ENCODE assay signal across 1 mouse cellular context in the genomic region with DNA sequence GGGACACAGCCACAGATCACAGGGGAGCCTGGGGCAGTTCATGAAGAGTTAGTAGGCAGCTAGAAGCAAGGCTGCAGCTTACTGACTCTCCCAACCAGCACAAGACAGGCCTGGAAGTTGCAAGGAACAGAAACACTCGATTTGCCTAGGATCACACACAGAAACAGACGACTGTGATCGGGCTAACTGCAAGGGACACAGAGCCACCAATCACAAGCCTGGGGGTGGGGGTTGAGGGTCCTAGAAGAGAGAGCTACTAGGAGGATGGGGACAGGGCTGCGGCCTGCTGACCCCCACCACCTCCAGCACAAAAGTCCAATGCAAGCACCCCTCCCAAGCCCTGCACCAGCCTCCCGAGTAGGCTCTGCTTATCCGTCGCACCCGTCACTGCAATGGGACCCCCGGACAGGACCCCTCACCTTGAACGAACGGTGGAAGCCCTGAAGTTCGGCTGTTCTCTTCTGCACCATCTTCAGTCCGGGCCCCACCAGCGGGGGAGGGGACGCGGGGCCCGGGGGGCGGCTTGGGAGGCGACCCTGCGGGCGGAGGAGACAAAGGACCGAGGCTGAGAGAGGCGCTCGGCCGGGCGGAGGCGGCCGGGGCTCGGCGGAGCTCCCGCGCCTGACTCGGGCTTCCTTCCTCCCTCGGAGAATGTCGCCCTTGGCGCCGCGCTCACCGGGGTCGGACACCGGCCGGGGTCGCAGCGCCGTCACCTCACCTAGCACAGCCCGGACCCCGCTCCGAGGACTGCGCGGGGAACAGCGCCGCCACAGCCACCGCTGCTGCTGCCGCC.
TF ChIP-seq lines count a peak whose summit lies in the region.

No protein-coding gene starts in this region.

TF ChIP-seq in myocyte, 11 proteins besides CTCF, POLR2A, EP300 and RAD21 (continued from another document):
- no peak for TF ChIP-seq POLR2AphosphoS2 (IDR thresholded peaks at IDR 0.05; ENCODE audit: insufficient read length, low read depth)
- TF ChIP-seq MAX (IDR thresholded peaks at IDR 0.05; ENCODE audit: low read depth), result no peak
- no peak for TF ChIP-seq E2F4 (IDR thresholded peaks at IDR 0.05; ENCODE audit: insufficient read depth)
- TF ChIP-seq MYOG (IDR thresholded peaks at IDR 0.05; ENCODE audit: control insufficient read depth in 1 of 3, insufficient read depth in 1 of 3, insufficient read length in 2 of 3, low read depth in 2 of 3), result no peak
- no peak for TF ChIP-seq SRF (IDR thresholded peaks at IDR 0.05; ENCODE audit: control insufficient read depth, insufficient read length, low read depth)
